ENCODE assay signal across 14 mouse cellular contexts in the genomic region with DNA sequence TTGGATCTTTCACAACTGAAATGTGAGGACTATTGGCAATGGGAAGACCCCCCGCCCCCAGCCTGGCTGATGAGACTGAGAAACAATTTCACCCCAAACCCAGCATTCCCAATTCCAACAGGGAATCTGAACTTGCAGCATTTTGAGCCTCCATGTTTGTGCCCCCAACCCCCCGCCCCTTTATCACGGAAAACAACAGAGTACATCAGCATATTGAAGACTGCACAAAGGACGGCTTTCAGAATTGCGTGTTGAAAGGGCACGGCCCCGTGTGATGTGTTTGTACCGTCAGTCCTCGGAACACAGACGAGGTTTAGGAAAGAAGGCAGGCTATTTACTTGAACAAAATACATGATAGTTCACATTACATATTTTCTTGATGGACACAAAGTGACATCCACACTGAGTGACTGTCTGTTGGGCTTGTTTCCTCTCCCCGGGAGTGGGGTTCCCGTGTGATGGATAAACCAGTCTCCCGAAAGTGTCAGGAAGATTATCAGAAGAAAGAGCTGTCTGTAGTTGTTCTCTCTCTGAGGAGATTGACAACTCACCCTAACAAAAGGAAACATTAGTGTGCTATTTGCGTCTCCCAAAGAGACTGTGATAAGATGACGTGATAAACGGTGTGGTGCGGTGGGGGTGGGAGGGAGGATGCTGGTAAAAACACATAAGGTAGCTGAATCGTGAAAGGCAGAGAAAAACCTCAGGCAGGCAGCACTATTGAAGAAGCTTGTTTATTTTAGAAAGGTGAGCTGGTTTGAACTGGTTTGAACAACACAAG. TPM values are rescaled to one million over a fixed set of nuclear protein-coding genes. Genes with fewer than 3 reads are reported as not detected.
DNase-seq lines count a peak whose midpoint lies in the region; ATAC-seq lines count a peak whose summit lies in the region.
"Had no signal": no experiment of that assay in that cellular context is flagged by ENCODE, and none has a peak within 500 bp of the region (broad histone marks: within the 10 kb centered on the region; RNA-seq: fewer than 3 reads in every experiment).

No protein-coding gene starts in this region.

- peak overlapping the region; percentile 11 to 13; a peak in 2 of 4 replicates for H3K4me3 ChIP-seq in heart, embryonic 14.5 days (ENCODE audit: control insufficient read depth in 1 of 2, insufficient read depth in 1 of 2, low read depth in 1 of 2, low read length in 2 of 2)
- no peak overlapping the region for H3K4me3 ChIP-seq in hindbrain, embryonic 11.5 days (ENCODE audit: low read depth, low read length)
- H3K4me3 ChIP-seq: embryonic facial prominence, embryonic 15.5 days; limb, embryonic 10.5 days; midbrain, embryonic 12.5 days had no signal

- no peaks in the 10 kb centered on the region for H3K36me3 ChIP-seq in heart, embryonic 14.5 days (ENCODE audit: control insufficient read depth, insufficient read depth, low read length)
- H3K36me3 ChIP-seq in hindbrain, embryonic 11.5 days (ENCODE audit: control insufficient read depth, insufficient read depth, low read length), result no peaks in the 10 kb centered on the region
- H3K36me3 ChIP-seq: embryonic facial prominence, embryonic 15.5 days; limb, embryonic 10.5 days; midbrain, embryonic 12.5 days had no signal

- no peaks in the 10 kb centered on the region for H3K27me3 ChIP-seq in heart, embryonic 14.5 days (ENCODE audit: control insufficient read depth, insufficient read depth, low read length)
- H3K27me3 ChIP-seq in hindbrain, embryonic 11.5 days (ENCODE audit: control insufficient read depth, insufficient read depth, low read length), result no peaks in the 10 kb centered on the region
- H3K27me3 ChIP-seq: CH12.LX; embryonic facial prominence, embryonic 15.5 days had no signal

- WGBS in heart, embryonic 14.5 days, result 20% methylated on average over 18 of the region's 18 CpGs
- WGBS in hindbrain, embryonic 11.5 days, result 43% methylated on average over 18 of the region's 18 CpGs

- DNase-seq in heart, postnatal 4 days, result no peak
- peak; percentile 26 for DNase-seq in retina, postnatal 1 day
- no peak for DNase-seq in retina, embryonic 14.5 days (ENCODE audit: low spot score)
- peak; percentile 45 for DNase-seq in hindbrain, embryonic 11.5 days (ENCODE audit: low spot score)
- no peak for DNase-seq in left cerebral cortex, adult 8-10 months (ENCODE audit: low spot score in 2 of 2)
- no peak for DNase-seq in gastrocnemius, postnatal 25 days
- DNase-seq: cerebellum, postnatal 14 days; liver, postnatal 0 days had no signal

- peak overlapping the region; percentile 10; the same call in 1 of the 2 replicates for H3K9ac ChIP-seq in heart, embryonic 14.5 days (ENCODE audit: low read length)
- no peak overlapping the region for H3K9ac ChIP-seq in hindbrain, embryonic 11.5 days (ENCODE audit: low read depth, low read length)
- H3K9ac ChIP-seq: embryonic facial prominence, embryonic 15.5 days; liver, postnatal 0 days; midbrain, embryonic 12.5 days had no signal

- H3K4me2 ChIP-seq in heart, embryonic 14.5 days (ENCODE audit: low read length), result peak overlapping the region; percentile 52
- H3K4me2 ChIP-seq in hindbrain, embryonic 11.5 days (replicated peaks; ENCODE audit: low read depth, low read length), result no peak overlapping the region
- H3K4me2 ChIP-seq: embryonic facial prominence, embryonic 15.5 days; midbrain, embryonic 12.5 days had no signal

- ATAC-seq in heart, embryonic 14.5 days (ENCODE audit: insufficient number of reproducible peaks, insufficient read depth, low FRiP score, low read depth), result no peak
- ATAC-seq in hindbrain, embryonic 11.5 days (ENCODE audit: low FRiP score), result no peak
- ATAC-seq: intestine, postnatal 0 days; liver, postnatal 0 days had no signal

- no peak overlapping the region for H3K27ac ChIP-seq in heart, embryonic 14.5 days (replicated peaks in 1 of 2; ENCODE audit: control insufficient read depth in 1 of 2, insufficient read depth in 1 of 2, low read depth in 2 of 2, low read length in 2 of 2)
- no peak overlapping the region for H3K27ac ChIP-seq in hindbrain, embryonic 11.5 days (ENCODE audit: low read depth, low read length)
- H3K27ac ChIP-seq: embryonic facial prominence, embryonic 15.5 days; limb, embryonic 10.5 days; midbrain, embryonic 12.5 days had no signal

- peaks cover 5 to 12% of the 10 kb centered on the region in 2 experiments; a peak in 3 of 4 replicates for H3K4me1 ChIP-seq in heart, embryonic 14.5 days (ENCODE audit: control insufficient read depth in 2 of 2, insufficient read depth in 2 of 2, low read length in 2 of 2)
- no peaks in the 10 kb centered on the region; the same call in 1 of the 2 replicates for H3K4me1 ChIP-seq in hindbrain, embryonic 11.5 days (replicated peaks; ENCODE audit: control insufficient read depth, insufficient read depth, low read length)
- H3K4me1 ChIP-seq: embryonic facial prominence, embryonic 15.5 days had no signal

- H3K9me3 ChIP-seq in heart, embryonic 14.5 days (ENCODE audit: control insufficient read depth, low read length), result no peaks in the 10 kb centered on the region
- H3K9me3 ChIP-seq in hindbrain, embryonic 11.5 days (ENCODE audit: control insufficient read depth, low read length), result no peaks in the 10 kb centered on the region
- H3K9me3 ChIP-seq: embryonic facial prominence, embryonic 15.5 days; limb, embryonic 10.5 days; midbrain, embryonic 12.5 days had no signal

RNA-seq across cellular contexts. Expression of a gene that starts 32.1 kb away (rescaled TPM):
- polyA plus RNA-seq in heart, embryonic 14.5 days (2014; fragmentation: Nextera tagmentation; extraction: Ambion mirVana), result 34.3 and 38.0 TPM in 2 replicates
- total RNA-seq in heart, postnatal 4 days (2021), result 10 to 100 TPM; 17.1 to 19.3 TPM
- polyA plus RNA-seq in hindbrain, embryonic 11.5 days (2014; fragmentation: Nextera tagmentation; extraction: Ambion mirVana), result 156 and 172 TPM in 2 replicates
- 1 to 10 TPM; 5.7 to 6.9 (median 6.3) TPM for total RNA-seq in left cerebral cortex, adult 8-10 months (2022)
- total RNA-seq in gastrocnemius, postnatal 25 days (2021), result under 1 TPM; 0.56 to 0.78 TPM

Comparison
In these comparisons a context has a peak if more than half of its experiments do, and no peak if none do; other contexts are left out.
1. DNase-seq: peak in retina, postnatal 1 day (single experiment) and hindbrain, embryonic 11.5 days (single experiment); none in heart, postnatal 4 days (single experiment), retina, embryonic 14.5 days (single experiment), left cerebral cortex, adult 8-10 months (0 of 2) and gastrocnemius, postnatal 25 days (single experiment).